Mouse (Mus musculus) layer of hippocampus, adult 2 months (tissue): Measurements from ENCODE around the gene Osgep. TPM values are rescaled to one million over a fixed set of nuclear protein-coding genes. Genes with fewer than 3 reads are reported as not detected.

ENCODE experiments used
- DNase-seq, 2 experiments: peaks; one replicate each; pipeline ENCODE4 v3.0.0; 2022; ENCODE audit warnings: low spot score in 2 of 2
- H3K27ac ChIP-seq: fragments of 200-600 bp; 2 replicates; pipeline ENCODE4 v1.8.1; 2022
- H3K4me3 ChIP-seq: fragments of 200-600 bp; 2 replicates; pipeline ENCODE4 v1.8.1; 2022; ENCODE audit warnings: mild to moderate bottlenecking
- CTCF ChIP-seq: fragments of 200-600 bp; conservative IDR thresholded peaks from 2 replicates; pipeline ENCODE4 v1.8.1; 2022; ENCODE audit warnings: antibody characterized with exemption, mild to moderate bottlenecking, moderate library complexity
- total RNA-seq, 2 experiments: library from RNA; stranded (reverse); gene quantifications; 2 replicates each; pipeline ENCODE4 v1.2.3; 2021

The Osgep gene
- total RNA-seq, 2 experiments from 2014 or later = 35.0 to 36.0 TPM

DNA sequence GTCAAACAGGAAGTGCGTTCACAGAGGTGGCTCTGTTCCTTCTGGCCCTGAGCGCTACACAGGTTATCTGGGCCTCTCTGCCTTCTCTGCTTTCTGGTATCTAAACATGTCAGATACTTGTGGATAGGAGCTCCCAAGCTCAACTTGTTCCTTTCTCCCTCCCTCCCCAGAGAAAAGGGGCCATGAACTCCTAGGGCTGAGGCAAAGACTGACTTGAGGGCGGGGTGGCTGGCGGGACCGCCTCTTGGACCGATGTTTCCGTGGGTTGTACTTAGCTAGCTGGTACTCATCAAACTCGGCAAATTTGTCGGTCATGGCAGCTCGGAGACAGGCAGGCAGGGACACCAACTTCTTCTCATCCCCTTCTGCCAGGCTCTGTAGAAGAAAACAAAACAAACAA is 62.1 kb downstream of the Osgep start:
- DNase-seq = no peak
- no peak for TF ChIP-seq CTCF
- Histone ChIP-seq H3K27ac (no peak overlapping the region), H3K4me3 (no peak overlapping the region)

Other genes starting within 250 kb of the Osgep start
- gene Olfr747, start 231.7 kb downstream of the Osgep start, total RNA-seq = not detected
- not detected for gene Olfr748, start 217.5 kb downstream of the Osgep start, total RNA-seq
- not detected for gene Olfr749, start 179.8 kb downstream of the Osgep start, total RNA-seq
- gene Ttc5, start 139.4 kb downstream of the Osgep start, total RNA-seq = 10 to 100 TPM; 67.0 to 69.7 TPM
- not detected for gene Ccnb1ip1, start 117.2 kb downstream of the Osgep start, total RNA-seq
- gene Parp2, start 117.1 kb downstream of the Osgep start, total RNA-seq = 10 to 100 TPM; 27.5 to 31.9 TPM
- 1 to 10 TPM; 2.4 to 3.2 TPM for gene Tep1, start 54.3 kb downstream of the Osgep start, total RNA-seq
- 1 to 10 TPM; 5.4 to 5.9 TPM for gene Klhl33, start 27.4 kb downstream of the Osgep start, total RNA-seq
- gene Apex1, start 75 bp upstream of the Osgep start, total RNA-seq = 10 to 100 TPM; 70.3 to 73.4 TPM
- 10 to 100 TPM; 92.9 to 95.6 TPM for gene Pip4p1, start 6.0 kb upstream of the Osgep start, total RNA-seq
- 10 to 100 TPM; 14.0 to 17.1 TPM for gene Pnp, start 6.2 kb upstream of the Osgep start, total RNA-seq
- gene Gm49342, start 19.6 kb upstream of the Osgep start, total RNA-seq = 10 to 100 TPM in 1 of 2 experiments, 1 to 10 TPM in 1; 5.2 to 12.0 TPM
- gene Pnp2, start 31.1 kb upstream of the Osgep start, total RNA-seq = 1 to 10 TPM in 1 of 2 experiments, under 1 TPM in 1; 0.83 to 1.1 TPM
- not detected for gene Rnase10, start 82.9 kb upstream of the Osgep start, total RNA-seq
- gene Rnase9, start 117.0 kb upstream of the Osgep start, total RNA-seq = not detected
- not detected for gene Rnase11, start 125.3 kb upstream of the Osgep start, total RNA-seq
- not detected for gene Rnase12, start 132.8 kb upstream of the Osgep start, total RNA-seq
- gene Olfr750, start 149.5 kb upstream of the Osgep start, total RNA-seq = not detected
- gene Rnase4, start 166.2 kb upstream of the Osgep start, total RNA-seq = 10 to 100 TPM; 15.0 to 18.0 TPM
- gene Ang, start 166.3 kb upstream of the Osgep start, total RNA-seq = 1 to 10 TPM; 3.5 to 4.8 TPM
- gene Eddm3b, start 189.5 kb upstream of the Osgep start, total RNA-seq = not detected
- not detected for gene Rnase6, start 199.0 kb upstream of the Osgep start, total RNA-seq
- gene Rnase1, start 221.9 kb upstream of the Osgep start, total RNA-seq = 1 to 10 TPM; 3.4 to 4.8 TPM
- gene Rnase2b, start 237.4 kb upstream of the Osgep start, total RNA-seq = under 1 TPM in 1 of 2 experiments, not detected in 1; 0.51 TPM